Mouse (Mus musculus): ENCODE measurements around the gene Chmp4b. TPM values are rescaled to one million over a fixed set of nuclear protein-coding genes. Genes with fewer than 3 reads are reported as not detected.
A peak's percentile ranks its signal among the peaks of the same experiment; 100 is the strongest.

The Chmp4b gene
- polyA plus RNA-seq, 1 experiment from 2014 or later = 9.9 TPM

- peak overlapping the region; percentile 100 for H3K27ac ChIP-seq (ENCODE audit: low read length)
- H3K4me2 ChIP-seq (ENCODE audit: low read depth, low read length) = no peak overlapping the region
Observed at GRCm38 (mm10) chr2:154635826-154636225, 15.7 kb upstream of the Chmp4b start.

GRCm38 (mm10) chr2:154638521-154638920 is 13.0 kb upstream of the Chmp4b start:
- Histone ChIP-seq H3K4me3 (ENCODE audit: low read depth, low read length) (no peak overlapping the region), H3K9me3 (replicated peaks; ENCODE audit: control insufficient read depth, low read length) (peaks cover 4% of the 10 kb centered on the region), H3K36me3 (ENCODE audit: control insufficient read depth, insufficient read depth) (peaks cover 9% of the 10 kb centered on the region), H3K9ac (ENCODE audit: low read depth, low read length) (no peak overlapping the region), H3K27ac (ENCODE audit: low read length) (no peak overlapping the region), H3K27me3 (ENCODE audit: control insufficient read depth, insufficient read depth, low read depth, low read length) (no peaks in the 10 kb centered on the region), H3K4me2 (ENCODE audit: low read depth, low read length) (no peak overlapping the region), H3K4me1 (ENCODE audit: control insufficient read depth, low read depth, low read length) (peaks cover 36% of the 10 kb centered on the region)
- ATAC-seq (ENCODE audit: low read depth) = no peak
- WGBS (ENCODE audit: insufficient replicate concordance) = 87% methylated on average over 3 of the region's 3 CpGs

More at GRCm38 (mm10) chr2:154635826-154636225, 15.7 kb upstream of the Chmp4b start:
- Histone ChIP-seq H3K27me3 (ENCODE audit: control insufficient read depth, insufficient read depth, low read depth, low read length) (no peaks in the 10 kb centered on the region), H3K9ac (ENCODE audit: low read depth, low read length) (no peak overlapping the region; the same call in 1 of the 2 replicates), H3K9me3 (replicated peaks; ENCODE audit: control insufficient read depth, low read length) (peaks cover 4% of the 10 kb centered on the region), H3K4me1 (ENCODE audit: control insufficient read depth, low read depth, low read length) (peaks cover 30% of the 10 kb centered on the region), H3K36me3 (ENCODE audit: control insufficient read depth, insufficient read depth) (peaks cover 9% of the 10 kb centered on the region), H3K4me3 (ENCODE audit: low read depth, low read length) (no peak overlapping the region)
- ATAC-seq (ENCODE audit: low read depth) = no peak
- 92% methylated on average over 2 of the region's 2 CpGs for WGBS (ENCODE audit: insufficient replicate concordance)

GRCm38 (mm10) chr2:154639115-154639514 is 12.4 kb upstream of the Chmp4b start:
- Histone ChIP-seq H3K4me2 (ENCODE audit: low read depth, low read length) (no peak overlapping the region), H3K27me3 (ENCODE audit: control insufficient read depth, insufficient read depth, low read depth, low read length) (no peaks in the 10 kb centered on the region), H3K27ac (ENCODE audit: low read length) (no peak overlapping the region), H3K9ac (ENCODE audit: low read depth, low read length) (no peak overlapping the region), H3K4me1 (ENCODE audit: control insufficient read depth, low read depth, low read length) (peaks cover 30% of the 10 kb centered on the region), H3K4me3 (ENCODE audit: low read depth, low read length) (no peak overlapping the region), H3K9me3 (replicated peaks; ENCODE audit: control insufficient read depth, low read length) (peaks cover 4% of the 10 kb centered on the region), H3K36me3 (ENCODE audit: control insufficient read depth, insufficient read depth) (peaks cover 9% of the 10 kb centered on the region)
- ATAC-seq (ENCODE audit: low read depth) = no peak
- WGBS (ENCODE audit: insufficient replicate concordance) = 77% methylated on average over 4 of the region's 4 CpGs

GRCm38 (mm10) chr2:154641176-154641575 is 10.3 kb upstream of the Chmp4b start:
- H3K27me3 ChIP-seq (ENCODE audit: control insufficient read depth, insufficient read depth, low read depth, low read length) = no peaks in the 10 kb centered on the region
- no peak for ATAC-seq (ENCODE audit: low read depth)
- H3K4me3 ChIP-seq (ENCODE audit: low read depth, low read length) = no peak overlapping the region
- H3K9me3 ChIP-seq (replicated peaks; ENCODE audit: control insufficient read depth, low read length) = peaks cover 4% of the 10 kb centered on the region
- no peak overlapping the region for H3K9ac ChIP-seq (ENCODE audit: low read depth, low read length)
- H3K27ac ChIP-seq (ENCODE audit: low read length) = no peak overlapping the region
- peaks cover 11% of the 10 kb centered on the region for H3K36me3 ChIP-seq (ENCODE audit: control insufficient read depth, insufficient read depth)
- H3K4me2 ChIP-seq (ENCODE audit: low read depth, low read length) = no peak overlapping the region
- WGBS (ENCODE audit: insufficient replicate concordance) = 68% methylated on average over 8 of the region's 8 CpGs
- H3K4me1 ChIP-seq (ENCODE audit: control insufficient read depth, low read depth, low read length) = peaks cover 12% of the 10 kb centered on the region

GRCm38 (mm10) chr2:154642005-154642459 is 9.5 kb upstream of the Chmp4b start:
- no peak overlapping the region for H3K27ac ChIP-seq (ENCODE audit: low read length)
- H3K36me3 ChIP-seq (ENCODE audit: control insufficient read depth, insufficient read depth) = peaks cover 11% of the 10 kb centered on the region
- no peak overlapping the region for H3K4me2 ChIP-seq (ENCODE audit: low read depth, low read length)
- H3K4me1 ChIP-seq (ENCODE audit: control insufficient read depth, low read depth, low read length) = peaks cover 12% of the 10 kb centered on the region
- 84% methylated on average over 9 of the region's 9 CpGs for WGBS (ENCODE audit: insufficient replicate concordance)
- H3K9ac ChIP-seq (ENCODE audit: low read depth, low read length) = no peak overlapping the region
- no peak for ATAC-seq (ENCODE audit: low read depth)
- no peaks in the 10 kb centered on the region for H3K27me3 ChIP-seq (ENCODE audit: control insufficient read depth, insufficient read depth, low read depth, low read length)
- no peak overlapping the region for H3K4me3 ChIP-seq (ENCODE audit: low read depth, low read length)
- peaks cover 4% of the 10 kb centered on the region for H3K9me3 ChIP-seq (replicated peaks; ENCODE audit: control insufficient read depth, low read length)

GRCm38 (mm10) chr2:154642712-154643385 is 8.7 kb upstream of the Chmp4b start:
- no peak overlapping the region for H3K9ac ChIP-seq (ENCODE audit: low read depth, low read length)
- WGBS (ENCODE audit: insufficient replicate concordance) = 47% methylated on average over 6 of the region's 6 CpGs
- H3K36me3 ChIP-seq (ENCODE audit: control insufficient read depth, insufficient read depth) = peaks cover 10% of the 10 kb centered on the region
- H3K4me1 ChIP-seq (ENCODE audit: control insufficient read depth, low read depth, low read length) = peaks cover 12% of the 10 kb centered on the region
- H3K27ac ChIP-seq (ENCODE audit: low read length) = no peak overlapping the region
- H3K4me3 ChIP-seq (ENCODE audit: low read depth, low read length) = no peak overlapping the region
- H3K27me3 ChIP-seq (ENCODE audit: control insufficient read depth, insufficient read depth, low read depth, low read length) = no peaks in the 10 kb centered on the region
- H3K9me3 ChIP-seq (replicated peaks; ENCODE audit: control insufficient read depth, low read length) = peaks cover 4% of the 10 kb centered on the region
- no peak for ATAC-seq (ENCODE audit: low read depth)
- H3K4me2 ChIP-seq (ENCODE audit: low read depth, low read length) = no peak overlapping the region

GRCm38 (mm10) chr2:154646634-154647033 is 4.9 kb upstream of the Chmp4b start:
- Histone ChIP-seq H3K4me3 (ENCODE audit: low read depth, low read length) (no peak overlapping the region), H3K27ac (ENCODE audit: low read length) (no peak overlapping the region), H3K9ac (ENCODE audit: low read depth, low read length) (no peak overlapping the region), H3K9me3 (replicated peaks; ENCODE audit: control insufficient read depth, low read length) (0 out of 2 replicates have a peak, but pooled peaks cover 5% of the 10 kb centered on the region), H3K4me2 (ENCODE audit: low read depth, low read length) (no peak overlapping the region), H3K36me3 (ENCODE audit: control insufficient read depth, insufficient read depth) (peaks cover 2% of the 10 kb centered on the region; the same call in 1 of the 2 replicates), H3K27me3 (ENCODE audit: control insufficient read depth, insufficient read depth, low read depth, low read length) (no peaks in the 10 kb centered on the region), H3K4me1 (ENCODE audit: control insufficient read depth, low read depth, low read length) (peaks cover 12% of the 10 kb centered on the region)
- WGBS (ENCODE audit: insufficient replicate concordance) = 71% methylated on average over 5 of the region's 5 CpGs
- peak; percentile 44 for ATAC-seq (ENCODE audit: low read depth)

GRCm38 (mm10) chr2:154648086-154648485 is 3.4 kb upstream of the Chmp4b start:
- Histone ChIP-seq H3K27ac (ENCODE audit: low read length) (no peak overlapping the region), H3K4me1 (ENCODE audit: control insufficient read depth, low read depth, low read length) (no peaks in the 10 kb centered on the region; the same call in 1 of the 2 replicates), H3K4me3 (ENCODE audit: low read depth, low read length) (no peak overlapping the region), H3K4me2 (ENCODE audit: low read depth, low read length) (no peak overlapping the region), H3K9ac (ENCODE audit: low read depth, low read length) (no peak overlapping the region), H3K36me3 (ENCODE audit: control insufficient read depth, insufficient read depth) (peaks cover 2% of the 10 kb centered on the region; the same call in 1 of the 2 replicates), H3K27me3 (ENCODE audit: control insufficient read depth, insufficient read depth, low read depth, low read length) (no peaks in the 10 kb centered on the region), H3K9me3 (replicated peaks; ENCODE audit: control insufficient read depth, low read length) (0 out of 2 replicates have a peak, but pooled peaks cover 5% of the 10 kb centered on the region)
- no peak for ATAC-seq (ENCODE audit: low read depth)
- WGBS (ENCODE audit: insufficient replicate concordance) = 29% methylated on average over 3 of the region's 3 CpGs

GRCm38 (mm10) chr2:154650404-154650803 is 1.1 kb upstream of the Chmp4b start:
- H3K4me1 ChIP-seq (ENCODE audit: control insufficient read depth, low read depth, low read length) = no peaks in the 10 kb centered on the region; the same call in 1 of the 2 replicates
- WGBS (ENCODE audit: insufficient replicate concordance) = 71% methylated on average over 3 of the region's 3 CpGs
- no peak overlapping the region for H3K4me3 ChIP-seq (ENCODE audit: low read depth, low read length)
- no peaks in the 10 kb centered on the region for H3K27me3 ChIP-seq (ENCODE audit: control insufficient read depth, insufficient read depth, low read depth, low read length)
- no peaks in the 10 kb centered on the region; the same call in 1 of the 2 replicates for H3K36me3 ChIP-seq (ENCODE audit: control insufficient read depth, insufficient read depth)
- H3K9me3 ChIP-seq (replicated peaks; ENCODE audit: control insufficient read depth, low read length) = 0 out of 2 replicates have a peak, but pooled peaks cover 5% of the 10 kb centered on the region
- no peak overlapping the region for H3K9ac ChIP-seq (ENCODE audit: low read depth, low read length)
- no peak overlapping the region for H3K4me2 ChIP-seq (ENCODE audit: low read depth, low read length)
- no peak overlapping the region for H3K27ac ChIP-seq (ENCODE audit: low read length)
- ATAC-seq (ENCODE audit: low read depth) = no peak
